Mouse (Mus musculus) kidney, embryonic 15.5 days (tissue): ENCODE data around the gene Gm47959. TPM values are rescaled to one million over a fixed set of nuclear protein-coding genes. Genes with fewer than 3 reads are reported as not detected.

Experiments used
- ATAC-seq: fragments of 200-750 bp; cut with Nextera tagmentation; replicated peaks from 2 replicates; pipeline ENCODE4 v1.8.0; 2017; ENCODE audit warnings: moderate TSS enrichment; ENCODE audit not compliant: low FRiP score
- H3K27ac ChIP-seq: fragments of 300-500 bp; sonication (generic); 2 replicates; pipeline ENCODE4 v1.5.1; 2015; ENCODE audit warnings: mild to moderate bottlenecking, inconsistent platforms
- H3K27me3 ChIP-seq: fragments of 300-500 bp; sonication (generic); 2 replicates; pipeline ENCODE4 v1.6.1; 2015; ENCODE audit warnings: inconsistent platforms
- H3K36me3 ChIP-seq: fragments of 300-500 bp; sonication (generic); 2 replicates; pipeline ENCODE4 v1.6.1; 2015; ENCODE audit warnings: inconsistent platforms
- H3K4me1 ChIP-seq: fragments of 300-500 bp; sonication (generic); 2 replicates; pipeline ENCODE4 v1.6.1; 2015; ENCODE audit warnings: inconsistent platforms
- H3K4me2 ChIP-seq: fragments of 300-500 bp; sonication (generic); 2 replicates; pipeline ENCODE4 v1.6.1; 2015; ENCODE audit warnings: moderate library complexity, mild to moderate bottlenecking, inconsistent platforms
- H3K4me3 ChIP-seq: fragments of 300-500 bp; sonication (generic); replicated peaks from 2 replicates; pipeline ENCODE4 v1.5.1; 2015; ENCODE audit warnings: mild to moderate bottlenecking, inconsistent platforms
- H3K9ac ChIP-seq: fragments of 300-500 bp; sonication (generic); 2 replicates; pipeline ENCODE4 v1.6.1; 2015; ENCODE audit warnings: mild to moderate bottlenecking, inconsistent platforms
- H3K9me3 ChIP-seq: fragments of 300-500 bp; sonication (generic); replicated peaks from 2 replicates; pipeline ENCODE4 v1.6.1; 2016; ENCODE audit warnings: inconsistent platforms
- WGBS: fragments of 180-500 bp; shearing (Covaris S2); methylation state at CpG from one replicate; pipeline ENCODE4 v1.1.7; 2015; ENCODE audit warnings: mixed read lengths; 5-methylcytosine and 5-hydroxymethylcytosine counted together
- polyA plus RNA-seq: library from polyadenylated mRNA; unstranded; fragments of >200 nt; fragmentation: Nextera tagmentation; extraction: Ambion mirVana; gene quantifications from 2 replicates; pipeline ENCODE4 v1.2.1, GENCODE M21; 2015

Gm47959 gene
- polyA plus RNA-seq, 1 experiment from 2014 or later, result not detected

DNA sequence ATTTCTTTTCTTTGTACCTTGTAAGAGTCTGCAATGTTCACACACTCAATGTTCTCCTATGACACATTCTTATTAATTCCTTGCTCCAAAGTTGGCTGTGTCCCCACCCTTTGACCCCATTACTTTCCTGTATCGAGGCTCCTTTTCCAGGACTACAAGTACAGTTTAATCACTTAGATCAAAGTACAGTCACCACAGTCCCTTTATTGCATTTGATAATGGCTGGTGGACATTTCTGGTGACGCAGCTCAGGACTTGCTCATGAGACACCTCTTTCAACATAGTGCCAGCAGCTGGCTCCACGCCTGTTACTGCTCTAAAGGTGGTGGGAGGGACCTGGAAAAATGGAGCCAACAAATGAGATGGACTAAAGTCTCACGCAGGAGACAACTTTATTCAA lies 9.3 kb upstream of the Gm47959 start:
- H3K27ac ChIP-seq, result no peak overlapping the region
- H3K4me2 ChIP-seq, result no peak overlapping the region
- no peak overlapping the region for H3K9ac ChIP-seq
- no peak overlapping the region for H3K4me3 ChIP-seq
- H3K9me3 ChIP-seq, result no peaks in the 10 kb centered on the region
- H3K4me1 ChIP-seq, result no peaks in the 10 kb centered on the region
- H3K27me3 ChIP-seq, result no peaks in the 10 kb centered on the region
- ATAC-seq, result no peak
- WGBS, result 64% methylated on average over 4 of the region's 4 CpGs
- no peaks in the 10 kb centered on the region for H3K36me3 ChIP-seq

DNA sequence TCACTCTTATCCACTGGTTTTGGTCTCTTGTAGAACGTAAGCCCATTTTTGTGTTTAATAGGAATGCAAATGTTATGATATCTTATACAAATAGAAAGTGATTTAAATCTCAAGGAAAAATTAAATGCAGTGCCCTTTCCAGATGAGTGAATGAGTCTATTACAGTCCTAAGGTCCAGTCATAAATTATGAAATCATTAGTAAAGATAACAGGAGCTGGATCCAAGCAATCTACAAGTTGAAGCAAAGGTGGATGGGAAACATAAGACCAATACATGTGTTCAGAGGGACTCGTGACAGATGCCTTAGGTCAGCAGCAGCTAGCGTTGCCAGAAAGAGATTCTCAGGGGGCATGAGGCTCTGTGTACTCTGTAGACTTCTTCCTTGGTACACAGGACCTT lies 8.8 kb upstream of the Gm47959 start:
- peak; percentile 25; the same call in 1 of the 2 replicates for ATAC-seq
- no peaks in the 10 kb centered on the region for H3K9me3 ChIP-seq
- no peaks in the 10 kb centered on the region for H3K4me1 ChIP-seq
- 0 out of 2 replicates have a peak overlapping the region, but pooled peaks have one; percentile 33 for H3K27ac ChIP-seq
- WGBS, result 76% methylated on average over 3 of the region's 3 CpGs
- H3K9ac ChIP-seq, result no peak overlapping the region
- no peaks in the 10 kb centered on the region for H3K27me3 ChIP-seq
- H3K4me2 ChIP-seq, result no peak overlapping the region
- no peaks in the 10 kb centered on the region for H3K36me3 ChIP-seq
- no peak overlapping the region for H3K4me3 ChIP-seq

GRCm38 (mm10) chr1:82992093-82992492 lies 8.3 kb upstream of the Gm47959 start:
- Histone ChIP-seq H3K36me3 (no peaks in the 10 kb centered on the region), H3K4me3 (no peak overlapping the region), H3K27ac (peak overlapping the region; percentile 33; the same call in 1 of the 2 replicates), H3K9ac (no peak overlapping the region), H3K4me1 (no peaks in the 10 kb centered on the region), H3K9me3 (no peaks in the 10 kb centered on the region), H3K4me2 (no peak overlapping the region), H3K27me3 (no peaks in the 10 kb centered on the region)
- WGBS, result 67% methylated on average over 6 of the region's 6 CpGs
- ATAC-seq, result peak; percentile 66

- Histone ChIP-seq H3K4me3 (no peak overlapping the region), H3K27me3 (no peaks in the 10 kb centered on the region), H3K36me3 (no peaks in the 10 kb centered on the region), H3K27ac (no peak overlapping the region), H3K4me2 (no peak overlapping the region), H3K4me1 (no peaks in the 10 kb centered on the region), H3K9ac (no peak overlapping the region), H3K9me3 (no peaks in the 10 kb centered on the region)
- no peak for ATAC-seq
- 88% methylated on average over 3 of the region's 3 CpGs for WGBS
Observed at GRCm38 (mm10) chr1:82993947-82994346, 6.4 kb upstream of the Gm47959 start.

DNA sequence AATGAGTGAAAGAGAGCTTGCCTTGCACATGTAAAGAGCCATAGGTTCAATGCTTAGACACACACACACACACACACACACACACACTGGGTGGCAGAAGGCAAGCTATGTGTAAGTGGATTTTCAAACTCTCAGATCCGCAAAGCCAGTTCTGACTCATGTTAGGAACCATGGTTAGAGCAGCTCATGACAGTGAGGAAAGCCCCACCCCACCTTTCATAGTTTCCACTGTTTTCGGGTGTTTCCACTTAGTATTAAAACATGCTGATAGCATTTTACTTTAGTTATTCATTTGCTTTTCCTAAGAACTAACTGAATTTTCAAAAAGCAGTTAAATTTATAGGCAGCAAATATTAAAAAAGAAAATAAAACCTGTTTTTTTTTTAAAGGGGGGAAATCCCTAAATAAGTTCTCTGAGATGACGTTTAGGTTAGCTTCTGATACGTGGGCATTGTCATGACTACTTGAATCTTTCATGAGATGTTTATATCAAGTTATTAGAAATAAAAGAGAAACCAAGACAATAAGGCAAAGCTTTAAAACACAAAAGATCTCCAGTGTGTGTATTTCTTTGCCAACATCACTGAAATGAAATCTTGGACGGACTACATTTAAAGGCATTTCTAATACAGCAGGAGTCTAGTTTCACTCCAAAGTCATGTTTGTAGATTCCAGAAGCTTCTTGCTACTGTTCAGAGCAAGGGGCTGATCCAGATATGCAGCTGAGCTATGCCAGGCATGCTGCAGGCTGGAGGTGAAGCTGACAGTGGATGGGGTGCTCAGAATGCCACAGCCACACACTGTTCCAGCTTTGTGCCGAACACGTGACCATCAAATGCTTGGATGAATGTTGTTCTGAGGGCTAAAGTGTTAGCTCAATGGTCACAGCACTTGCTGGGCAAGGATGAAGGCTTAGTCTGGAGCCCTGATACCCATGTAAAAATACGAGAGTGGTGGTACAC lies 6.2 kb downstream of the Gm47959 start:
- 81% methylated on average over 8 of the region's 8 CpGs for WGBS
- Histone ChIP-seq H3K4me3 (no peak overlapping the region), H3K27me3 (no peaks in the 10 kb centered on the region), H3K4me2 (no peak overlapping the region), H3K9ac (no peak overlapping the region), H3K36me3 (no peaks in the 10 kb centered on the region), H3K4me1 (no peaks in the 10 kb centered on the region), H3K9me3 (no peaks in the 10 kb centered on the region), H3K27ac (no peak overlapping the region)
- ATAC-seq, result no peak

GRCm38 (mm10) chr1:83007471-83007870 lies 7.1 kb downstream of the Gm47959 start:
- no peak overlapping the region for H3K27ac ChIP-seq
- H3K36me3 ChIP-seq, result no peaks in the 10 kb centered on the region
- no peak overlapping the region for H3K4me3 ChIP-seq
- WGBS, result 65% methylated on average over 6 of the region's 6 CpGs
- H3K27me3 ChIP-seq, result no peaks in the 10 kb centered on the region
- no peaks in the 10 kb centered on the region for H3K9me3 ChIP-seq
- H3K4me2 ChIP-seq, result no peak overlapping the region
- H3K9ac ChIP-seq, result no peak overlapping the region
- no peak for ATAC-seq
- H3K4me1 ChIP-seq, result no peaks in the 10 kb centered on the region

- H3K9ac ChIP-seq, result no peak overlapping the region
- H3K4me1 ChIP-seq, result no peaks in the 10 kb centered on the region
- H3K27ac ChIP-seq, result no peak overlapping the region
- H3K4me2 ChIP-seq, result no peak overlapping the region
- ATAC-seq, result no peak
- H3K9me3 ChIP-seq, result no peaks in the 10 kb centered on the region
- H3K36me3 ChIP-seq, result no peaks in the 10 kb centered on the region
- WGBS, result 86% methylated on average over 3 of the region's 3 CpGs
- H3K27me3 ChIP-seq, result no peaks in the 10 kb centered on the region
- H3K4me3 ChIP-seq, result no peak overlapping the region
Observed at GRCm38 (mm10) chr1:83014477-83014876, 14.1 kb downstream of the Gm47959 start.

DNA sequence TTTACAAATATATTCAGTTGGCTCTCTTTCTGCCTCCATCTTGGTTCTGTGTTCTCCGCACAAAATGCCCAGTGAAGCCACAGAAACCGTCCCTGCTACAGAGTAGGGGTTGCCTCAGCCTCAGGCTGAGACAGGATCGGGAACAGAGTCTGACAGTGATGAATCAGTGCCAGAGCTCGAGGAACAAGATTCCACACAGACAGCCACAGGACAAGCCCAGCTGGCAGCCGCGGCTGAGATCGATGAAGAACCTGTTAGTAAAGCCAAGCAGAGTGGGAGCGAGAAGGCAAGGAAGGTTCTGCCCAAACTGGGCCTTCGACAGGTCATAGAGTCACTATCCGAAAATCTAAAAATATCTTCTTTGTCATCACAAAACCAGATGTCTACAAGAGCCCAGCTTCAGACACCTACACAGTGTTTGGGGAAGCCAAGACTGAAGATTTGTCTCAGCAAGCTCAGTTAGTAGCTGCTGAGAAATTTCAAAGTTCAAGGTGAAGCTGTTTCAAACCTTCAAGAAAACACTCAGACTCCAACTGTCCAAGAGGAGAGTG lies 15.1 kb downstream of the Gm47959 start:
- Histone ChIP-seq H3K9me3 (no peaks in the 10 kb centered on the region), H3K4me2 (no peak overlapping the region), H3K27me3 (no peaks in the 10 kb centered on the region), H3K36me3 (no peaks in the 10 kb centered on the region), H3K4me1 (no peaks in the 10 kb centered on the region), H3K4me3 (no peak overlapping the region), H3K27ac (no peak overlapping the region), H3K9ac (no peak overlapping the region)
- WGBS, result 81% methylated on average over 10 of the region's 10 CpGs
- no peak for ATAC-seq

DNA sequence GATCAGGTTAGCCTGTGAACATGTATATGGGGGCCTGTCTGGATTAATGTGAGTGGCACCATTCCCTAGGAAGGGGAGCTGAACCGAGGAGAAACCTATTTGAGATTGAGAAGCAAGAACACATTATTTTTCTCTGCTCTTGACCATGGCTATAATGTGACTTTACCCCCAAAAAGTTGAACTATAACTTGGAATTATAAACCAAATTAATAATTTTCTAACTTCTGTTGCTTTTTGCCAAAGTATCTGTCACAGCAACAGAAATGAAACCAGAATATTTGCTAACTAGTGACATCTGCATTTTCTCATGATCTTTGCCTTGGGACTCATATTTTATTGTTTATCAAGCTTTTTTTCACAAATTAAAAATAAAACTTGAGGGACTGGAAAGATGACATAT lies 16.2 kb downstream of the Gm47959 start:
- no peak for ATAC-seq
- H3K4me3 ChIP-seq, result no peak overlapping the region

GRCm38 (mm10) chr1:83031950-83032349 lies 31.6 kb downstream of the Gm47959 start:
- Histone ChIP-seq H3K27me3 (no peaks in the 10 kb centered on the region), H3K4me3 (no peak overlapping the region), H3K27ac (no peak overlapping the region), H3K4me2 (no peak overlapping the region), H3K9me3 (no peaks in the 10 kb centered on the region), H3K36me3 (no peaks in the 10 kb centered on the region), H3K4me1 (0 out of 2 replicates have a peak, but pooled peaks cover 5% of the 10 kb centered on the region), H3K9ac (no peak overlapping the region)
- WGBS, result 67% methylated on average over 1 of the region's 1 CpGs
- ATAC-seq, result no peak

More for the DNA sequence above, 16.2 kb downstream of the Gm47959 start:
- Histone ChIP-seq H3K36me3 (no peaks in the 10 kb centered on the region), H3K27ac (no peak overlapping the region), H3K27me3 (no peaks in the 10 kb centered on the region), H3K4me2 (no peak overlapping the region), H3K9me3 (no peaks in the 10 kb centered on the region), H3K9ac (no peak overlapping the region), H3K4me1 (no peaks in the 10 kb centered on the region)
- WGBS, result 70% methylated on average over 1 of the region's 1 CpGs

DNA sequence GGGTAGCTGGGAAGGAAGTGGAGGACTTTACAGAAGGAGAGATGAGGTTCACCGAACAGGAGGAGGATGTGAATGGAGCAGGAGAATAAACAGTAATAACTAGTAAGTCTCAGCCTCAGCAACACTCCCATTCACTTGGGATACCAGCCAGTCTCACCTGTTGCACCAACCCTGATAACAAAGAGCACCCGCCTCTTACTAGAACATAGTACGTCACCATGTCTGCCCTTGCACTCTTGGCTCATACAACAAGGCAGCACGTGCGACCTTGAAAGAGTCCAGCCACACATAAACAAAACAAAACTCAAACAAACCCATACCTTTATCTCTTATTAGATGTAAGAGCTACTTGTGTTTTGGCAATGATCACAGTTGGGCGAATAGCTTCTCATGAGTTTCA lies 32.2 kb downstream of the Gm47959 start:
- H3K27me3 ChIP-seq, result no peaks in the 10 kb centered on the region
- H3K9ac ChIP-seq, result no peak overlapping the region
- no peak overlapping the region for H3K4me2 ChIP-seq
- H3K36me3 ChIP-seq, result no peaks in the 10 kb centered on the region
- H3K4me1 ChIP-seq, result 0 out of 2 replicates have a peak, but pooled peaks cover 5% of the 10 kb centered on the region
- ATAC-seq, result no peak
- H3K9me3 ChIP-seq, result no peaks in the 10 kb centered on the region
- WGBS, result 85% methylated on average over 6 of the region's 6 CpGs
- H3K27ac ChIP-seq, result no peak overlapping the region
- no peak overlapping the region for H3K4me3 ChIP-seq

DNA sequence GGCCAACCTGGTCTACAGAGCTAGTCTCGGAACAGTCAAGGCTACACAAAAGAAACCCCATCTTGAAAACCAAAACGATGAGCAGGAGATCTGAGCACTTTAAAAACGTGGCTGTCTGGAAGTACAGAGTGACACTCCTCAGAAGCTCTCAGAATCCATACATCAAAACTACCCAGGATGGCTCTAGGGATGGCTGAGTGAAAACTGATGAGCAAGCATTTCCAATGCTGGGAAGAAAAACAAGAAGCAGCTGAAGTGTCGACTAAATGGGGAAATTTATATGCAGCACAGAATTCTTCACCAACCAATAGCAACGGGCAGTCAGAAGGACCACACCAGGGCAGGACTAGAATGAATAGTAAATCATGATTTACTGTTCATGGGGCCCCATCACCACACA lies 34.2 kb downstream of the Gm47959 start:
- Histone ChIP-seq H3K27ac (no peak overlapping the region), H3K9me3 (no peaks in the 10 kb centered on the region), H3K27me3 (no peaks in the 10 kb centered on the region), H3K9ac (no peak overlapping the region), H3K36me3 (no peaks in the 10 kb centered on the region), H3K4me1 (0 out of 2 replicates have a peak, but pooled peaks cover 5% of the 10 kb centered on the region), H3K4me2 (no peak overlapping the region), H3K4me3 (no peak overlapping the region)
- no peak for ATAC-seq
- WGBS, result 38% methylated on average over 5 of the region's 5 CpGs
